Mouse (Mus musculus): ENCODE data around the gene Vmac.

DNA sequence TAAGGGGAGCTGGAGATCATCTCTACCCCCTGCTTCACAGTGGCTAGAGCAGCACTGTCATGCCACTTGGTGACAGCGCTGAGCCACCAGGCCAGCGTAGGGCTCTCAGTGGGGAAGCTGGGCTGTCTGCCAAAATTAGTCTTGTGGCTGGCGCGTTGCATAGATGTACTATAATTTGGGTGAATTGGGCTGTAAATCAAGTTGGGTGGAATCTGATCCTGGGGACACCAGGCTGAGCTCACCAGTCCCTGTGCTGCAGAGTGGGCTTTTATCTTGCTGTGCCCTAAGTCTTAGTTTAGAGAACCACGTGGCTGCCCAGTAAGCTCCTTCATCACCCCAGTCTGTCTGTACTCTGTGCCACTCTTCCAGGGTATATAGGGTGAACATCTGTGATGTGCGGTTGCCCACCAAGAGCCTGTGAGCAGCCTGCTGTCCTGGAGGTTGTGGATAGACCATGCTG, 23.9 kb downstream of the Vmac start:
- TF ChIP-seq CTCF (IDR thresholded peaks at IDR 0.05; ENCODE audit: control insufficient read depth, insufficient read depth, insufficient replicate concordance, low read depth, low read length) (no peak), POLR2A (IDR thresholded peaks at IDR 0.05; ENCODE audit: control insufficient read depth, low read depth, low read length) (no peak)

All from testis, adult 2 months (tissue).